Mouse (Mus musculus) lung, postnatal 14 days (tissue): Measurements from ENCODE around the gene Gm8050.
A peak's percentile ranks its signal among the peaks of the same experiment; 100 is the strongest.
"Not testable (repeated sequence)": the region's sequence is repeated elsewhere in the genome, so short reads cannot be mapped to it uniquely, and the experiment has no call there.

ENCODE experiments used
- DNase-seq: peaks from one replicate; pipeline ENCODE4 v3.0.0; 2021

Gene Gm8050

GRCm38 (mm10) chr14:6720151-6720550, at the start of gene Gm8050:
Gm8050 (minus strand) TSS chr14:6720251.
- DNase-seq = not testable (repeated sequence)

DNA sequence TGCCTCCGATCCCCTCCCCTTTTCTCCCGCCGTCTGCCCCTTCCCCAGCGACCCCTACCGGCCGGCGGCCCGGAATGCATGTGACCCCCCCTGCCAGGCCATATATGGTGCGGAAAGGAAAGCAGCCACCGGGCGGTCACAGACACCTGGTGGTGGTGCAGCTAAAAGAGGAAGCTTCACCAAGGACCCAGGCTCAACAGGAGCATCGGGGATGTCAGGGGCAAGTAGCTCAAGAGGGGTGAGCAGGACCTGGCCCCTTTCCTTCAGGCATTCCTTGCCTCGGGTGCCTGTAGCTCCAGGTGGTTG, 37.1 kb upstream of the Gm8050 start:
- DNase-seq = not testable (repeated sequence)

GRCm38 (mm10) chr14:6756384-6757230, 36.6 kb upstream of the Gm8050 start:
- DNase-seq = peak; percentile 0

- DNase-seq = not testable (repeated sequence)
These were observed 22.2 kb upstream of the Gm8050 start, which contains the start of gene Gm3636 for GRCm38 (mm10) chr14:6742232-6742631. Gm3636 (minus strand) TSS chr14:6742332.

GRCm38 (mm10) chr14:6684070-6684469, 36.0 kb downstream of the Gm8050 start, which contains the start of gene Gm10251:
Gm10251 (minus strand) TSS chr14:6684170.
- DNase-seq = not testable (repeated sequence)
